Mouse (Mus musculus) bone marrow macrophage, adult 2 months (primary cell): ENCODE results near the gene Ddx58.

Experiments used
- CTCF ChIP-seq: IDR thresholded peaks from 2 replicates; pipeline ENCODE4 v1.5.1; 2012; ENCODE audit warnings: low read depth, mild to moderate bottlenecking, low read length, moderate library complexity
- POLR2A ChIP-seq: IDR thresholded peaks from 2 replicates; pipeline ENCODE4 v1.6.1; 2012; ENCODE audit warnings: mild to moderate bottlenecking, low read depth, low read length, borderline replicate concordance

GRCm38 (mm10) chr4:40205231-40205903 lies 34.3 kb downstream of the Ddx58 start:
- no peak for TF ChIP-seq CTCF
- TF ChIP-seq POLR2A = no peak
